ENCODE assay signal across 12 mouse cellular contexts in genomic region chr2:65847463-65848110, GRCm38 (mm10). TPM values are rescaled to one million over a fixed set of nuclear protein-coding genes. Genes with fewer than 3 reads are reported as not detected.
DNase-seq lines count a peak whose midpoint lies in the region; ATAC-seq lines count a peak whose summit lies in the region.
"Had no signal": no experiment of that assay in that cellular context is flagged by ENCODE, and none has a peak within 500 bp of the region (broad histone marks: within the 10 kb centered on the region; RNA-seq: fewer than 3 reads in every experiment).

No protein-coding gene starts in this region.

- peak; percentile 24 for DNase-seq in embryo, embryonic 9.5 days (ENCODE audit: extremely low spot score)
- no peak for DNase-seq in limb, embryonic 11.5 days (ENCODE audit: low spot score)
- DNase-seq in gastrocnemius, postnatal 4 days (ENCODE audit: low spot score in 2 of 2): no peak
- DNase-seq in adrenal gland, adult (ENCODE audit: inconsistent age in 2 of 2, low spot score in 1 of 2): no peak
- DNase-seq in right cerebral cortex, postnatal 25 days: no peak
- DNase-seq: adrenal gland, adult 2 months; cerebellum, adult 2 months; kidney, adult 11 months had no signal

- peak overlapping the region; percentile 5; the same call in 1 of the 2 replicates for H3K9ac ChIP-seq in forebrain, embryonic 12.5 days
- H3K9ac ChIP-seq in limb, embryonic 11.5 days (ENCODE audit: low read length): no peak overlapping the region
- no peak overlapping the region for H3K9ac ChIP-seq in neural tube, embryonic 12.5 days
- H3K9ac ChIP-seq: heart, embryonic 13.5 days had no signal

- H3K4me2 ChIP-seq in forebrain, embryonic 12.5 days: peak overlapping the region; percentile 45
- peak overlapping the region; percentile 24; the same call in 1 of the 2 replicates for H3K4me2 ChIP-seq in limb, embryonic 11.5 days (ENCODE audit: low read depth, severe bottlenecking)
- H3K4me2 ChIP-seq in neural tube, embryonic 12.5 days (replicated peaks): peak overlapping the region; percentile 65
- H3K4me2 ChIP-seq: heart, embryonic 13.5 days had no signal

- peak overlapping the region; percentile 29 for H3K4me3 ChIP-seq in forebrain, embryonic 12.5 days (replicated peaks)
- no peak overlapping the region for H3K4me3 ChIP-seq in limb, embryonic 11.5 days (ENCODE audit: low read depth, low read length)
- H3K4me3 ChIP-seq in neural tube, embryonic 12.5 days: peak overlapping the region; percentile 12
- H3K4me3 ChIP-seq: heart, embryonic 13.5 days had no signal

- H3K36me3 ChIP-seq in forebrain, embryonic 12.5 days (replicated peaks): no peaks in the 10 kb centered on the region
- no peaks in the 10 kb centered on the region; the same call in 1 of the 2 replicates for H3K36me3 ChIP-seq in limb, embryonic 11.5 days (ENCODE audit: control insufficient read depth, insufficient read depth, low read length)
- H3K36me3 ChIP-seq in neural tube, embryonic 12.5 days: no peaks in the 10 kb centered on the region
- H3K36me3 ChIP-seq: G1E; heart, embryonic 13.5 days had no signal

- peaks cover 16% of the 10 kb centered on the region for H3K4me1 ChIP-seq in forebrain, embryonic 12.5 days
- H3K4me1 ChIP-seq in limb, embryonic 11.5 days (ENCODE audit: control insufficient read depth, insufficient read depth, low read length): no peaks in the 10 kb centered on the region; the same call in 1 of the 2 replicates
- peaks cover 12% of the 10 kb centered on the region; the same call in 1 of the 2 replicates for H3K4me1 ChIP-seq in neural tube, embryonic 12.5 days

- peak overlapping the region; percentile 75 for H3K27ac ChIP-seq in forebrain, embryonic 12.5 days
- no peak overlapping the region for H3K27ac ChIP-seq in limb, embryonic 11.5 days (replicated peaks; ENCODE audit: low read depth, low read length)
- H3K27ac ChIP-seq in neural tube, embryonic 12.5 days: no peak overlapping the region
- H3K27ac ChIP-seq: heart, embryonic 13.5 days had no signal

- no peaks in the 10 kb centered on the region for H3K27me3 ChIP-seq in forebrain, embryonic 12.5 days
- H3K27me3 ChIP-seq in limb, embryonic 11.5 days (ENCODE audit: control insufficient read depth, insufficient read depth, low read length): no peaks in the 10 kb centered on the region
- H3K27me3 ChIP-seq in neural tube, embryonic 12.5 days (replicated peaks): no peaks in the 10 kb centered on the region
- H3K27me3 ChIP-seq: heart, embryonic 13.5 days had no signal

- WGBS in forebrain, embryonic 12.5 days: 26% methylated on average over 7 of the region's 7 CpGs
- WGBS in limb, embryonic 11.5 days: 52% methylated on average over 7 of the region's 7 CpGs
- 28% methylated on average over 7 of the region's 7 CpGs for WGBS in neural tube, embryonic 12.5 days

- H3K9me3 ChIP-seq in forebrain, embryonic 12.5 days: no peaks in the 10 kb centered on the region
- no peaks in the 10 kb centered on the region for H3K9me3 ChIP-seq in limb, embryonic 11.5 days (ENCODE audit: control insufficient read depth, low read length)
- no peaks in the 10 kb centered on the region for H3K9me3 ChIP-seq in neural tube, embryonic 12.5 days
- H3K9me3 ChIP-seq: heart, embryonic 13.5 days had no signal

- ATAC-seq in forebrain, embryonic 12.5 days (ENCODE audit: low FRiP score): peak; percentile 64
- no peak for ATAC-seq in limb, embryonic 11.5 days (ENCODE audit: insufficient number of reproducible peaks, low FRiP score, low TSS enrichment, low read depth)
- ATAC-seq in neural tube, embryonic 12.5 days (ENCODE audit: low FRiP score, low read depth): peak; percentile 63

RNA-seq across cellular contexts. Expression of gene Csrnp3, which starts 2.0 kb away (rescaled TPM):
- polyA plus RNA-seq in forebrain, embryonic 12.5 days (2016; fragmentation: Nextera tagmentation; extraction: Ambion mirVana): 29.0 and 30.0 TPM in 2 replicates
- polyA plus RNA-seq in limb, embryonic 11.5 days (2014; fragmentation: Nextera tagmentation; extraction: Ambion mirVana): 8.4 and 10.8 TPM in 2 replicates
- polyA plus RNA-seq in neural tube, embryonic 12.5 days (2016; fragmentation: Nextera tagmentation; extraction: Ambion mirVana): 29.6 and 32.2 TPM in 2 replicates
- total RNA-seq in gastrocnemius, postnatal 4 days (2021): 1 to 10 TPM; 2.8 to 3.5 TPM
- polyA plus RNA-seq: G1E had no signal
